Mouse (Mus musculus): ENCODE results near the gene Elp4.

Gene Elp4

DNA sequence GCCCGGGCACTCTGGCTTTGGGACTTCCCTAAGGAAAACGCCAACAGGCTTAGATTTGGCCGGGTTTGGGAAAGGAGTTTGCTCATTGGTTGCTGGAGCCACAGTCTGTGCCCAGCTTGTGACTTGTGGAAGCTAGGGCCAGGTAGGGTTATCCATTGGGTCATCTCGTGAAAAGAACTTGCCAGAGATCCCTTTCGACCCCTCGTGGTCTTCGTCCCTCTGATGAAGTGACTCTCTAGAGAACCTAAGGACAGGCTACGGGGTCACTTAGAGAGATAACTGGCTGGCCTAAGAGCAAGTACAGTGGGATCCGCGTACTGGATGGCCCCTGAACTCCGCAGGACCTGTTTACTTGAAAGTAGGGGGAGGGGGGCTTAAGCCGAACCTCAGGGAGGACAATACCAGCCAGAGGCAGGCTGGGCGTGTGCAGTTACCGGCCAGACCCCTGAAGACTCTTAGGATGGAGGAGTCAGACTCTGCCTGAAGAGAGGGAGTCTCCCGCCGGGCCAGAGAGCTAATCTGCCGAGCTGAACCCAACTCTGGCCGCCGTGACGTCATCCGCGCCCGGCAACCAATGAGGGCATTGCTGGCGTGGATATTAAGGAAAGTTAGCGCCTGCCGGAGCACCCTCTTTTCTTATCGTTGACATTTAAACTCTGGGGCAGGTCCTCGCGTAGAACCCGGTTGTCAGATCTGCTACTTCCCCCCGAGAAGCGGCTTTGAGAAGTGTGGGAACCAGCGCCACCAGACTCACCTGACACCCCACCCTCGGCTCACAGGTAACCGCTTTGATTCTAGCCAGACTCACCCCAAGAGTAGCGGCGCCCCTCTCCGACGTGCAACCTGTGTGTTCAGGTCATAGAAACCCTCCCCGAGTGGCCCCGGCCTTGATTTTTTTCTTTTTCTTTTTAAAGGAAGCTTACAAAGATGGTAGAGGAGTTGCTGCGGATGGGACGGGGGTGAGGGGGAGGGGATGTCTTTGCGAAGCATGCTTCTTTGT lies 235.8 kb downstream of the Elp4 start, which contains the start of gene Pax6:
TSS of gene Pax6 (plus strand) at position 630 of the 1,000 bp plus-strand sequence.
- DNase-seq: no peak

DNA sequence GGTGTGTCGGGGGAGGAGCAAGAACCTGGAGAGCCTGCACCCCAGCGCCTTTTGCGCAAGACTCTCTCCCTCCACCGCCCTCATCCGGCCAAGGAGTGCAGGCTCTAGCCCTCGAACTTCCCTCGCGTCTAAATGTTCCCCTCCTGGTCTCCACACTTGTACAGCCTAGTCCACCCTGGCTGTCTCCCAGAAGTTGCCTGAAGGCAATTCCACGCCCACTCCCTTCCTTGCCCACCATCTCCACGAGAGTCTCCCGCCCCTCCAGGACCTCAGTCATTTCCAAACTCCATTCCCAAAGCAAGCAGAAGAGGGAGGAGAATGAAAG lies 236.8 kb downstream of the Elp4 start:
- no peak for DNase-seq

DNA sequence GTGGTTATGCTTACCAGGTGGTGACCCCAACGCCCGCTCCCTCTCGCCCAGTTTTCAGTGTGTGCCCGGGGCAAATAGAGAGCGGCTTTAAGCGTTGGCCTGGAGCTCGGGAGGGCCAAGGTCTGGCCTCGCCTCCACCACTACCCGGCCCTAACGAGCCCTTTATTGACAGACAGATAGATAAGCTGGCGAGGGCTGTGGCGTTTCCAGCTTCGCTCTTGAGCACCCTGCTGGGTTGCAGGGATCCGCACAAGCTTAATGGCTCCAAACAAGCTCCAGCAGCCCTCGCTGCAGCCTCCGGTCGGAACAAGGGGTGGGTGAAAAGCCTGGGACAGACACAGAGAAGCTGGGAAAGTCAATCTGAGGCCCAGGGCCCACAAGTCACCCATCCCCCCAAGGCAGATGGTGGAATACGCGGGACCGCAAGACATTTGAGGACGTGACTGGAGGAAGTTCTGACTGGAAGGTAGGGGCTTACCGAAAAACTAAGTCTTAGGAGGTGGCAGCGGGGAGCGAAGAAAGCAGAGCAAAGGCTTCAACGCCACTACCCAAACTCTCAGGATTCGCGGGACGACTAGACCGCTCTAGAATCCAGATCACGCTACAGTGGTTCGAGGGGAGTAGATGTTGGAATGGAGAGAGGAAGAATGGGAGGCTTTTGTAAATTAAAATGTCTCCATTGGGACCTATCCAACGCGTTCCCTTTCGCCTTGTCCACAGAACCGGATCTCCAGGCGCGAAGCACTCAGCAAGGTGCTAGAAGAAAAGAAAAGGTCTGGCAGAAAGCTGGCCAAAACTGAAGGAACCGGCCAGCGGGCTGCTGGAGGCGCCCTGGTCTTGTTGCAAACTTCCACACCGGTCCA lies 237.4 kb downstream of the Elp4 start:
- no peak for DNase-seq

DNA sequence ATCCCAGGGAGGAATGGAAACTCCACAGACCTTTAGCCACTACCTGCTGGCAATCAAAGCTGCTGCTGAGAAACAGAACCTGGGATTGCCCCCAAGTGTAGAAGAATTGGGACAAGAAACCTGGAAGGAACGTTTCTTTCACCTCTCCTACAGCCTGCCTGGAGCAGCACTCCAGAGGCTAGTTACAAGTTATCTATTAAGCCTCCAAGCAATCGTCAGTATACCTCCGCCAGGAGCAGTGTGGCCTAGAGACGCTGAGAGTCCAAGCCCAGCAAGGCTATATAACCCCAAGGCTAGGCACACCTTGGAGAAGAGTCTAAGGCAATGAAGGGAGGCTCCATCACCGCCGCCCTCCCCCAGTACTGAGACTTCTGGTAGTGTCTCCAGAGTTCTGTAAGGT lies 238.0 kb downstream of the Elp4 start:
- DNase-seq: no peak

DNA sequence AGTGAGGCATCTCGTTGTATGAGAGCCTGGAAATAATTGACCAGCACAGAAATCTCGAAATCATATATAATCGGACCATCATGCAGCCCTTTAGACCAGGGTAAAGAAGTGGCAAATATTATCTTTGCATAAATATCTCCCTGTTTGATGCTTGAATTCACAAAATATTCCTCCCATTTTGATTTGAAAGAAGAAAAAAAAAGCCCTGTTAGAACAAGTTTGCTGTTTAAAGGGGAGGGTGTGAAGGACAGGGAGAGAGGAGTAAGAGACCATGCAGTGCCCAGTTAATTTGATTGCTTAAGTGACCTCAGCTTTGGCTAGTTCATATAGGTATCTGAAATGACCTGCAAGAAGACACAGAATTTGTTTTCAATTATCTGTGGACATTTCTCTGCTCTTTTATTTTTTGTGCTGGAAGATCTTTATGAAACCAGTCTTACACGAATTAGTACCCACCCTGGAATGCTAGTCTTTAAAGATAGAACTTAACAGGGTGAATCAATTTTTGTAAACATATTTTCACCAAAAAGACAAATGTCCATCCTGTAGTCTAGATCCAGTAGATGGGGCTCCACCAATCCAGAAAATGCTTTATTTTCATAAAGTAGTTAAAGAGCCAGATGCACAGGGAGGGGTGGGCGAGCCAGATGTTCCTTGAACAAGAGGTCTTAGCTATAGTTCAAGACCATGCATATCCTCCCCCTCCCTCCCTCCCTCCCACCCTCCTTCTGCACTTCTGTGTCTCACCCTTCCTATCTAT lies 238.7 kb downstream of the Elp4 start:
- no peak for DNase-seq

DNA sequence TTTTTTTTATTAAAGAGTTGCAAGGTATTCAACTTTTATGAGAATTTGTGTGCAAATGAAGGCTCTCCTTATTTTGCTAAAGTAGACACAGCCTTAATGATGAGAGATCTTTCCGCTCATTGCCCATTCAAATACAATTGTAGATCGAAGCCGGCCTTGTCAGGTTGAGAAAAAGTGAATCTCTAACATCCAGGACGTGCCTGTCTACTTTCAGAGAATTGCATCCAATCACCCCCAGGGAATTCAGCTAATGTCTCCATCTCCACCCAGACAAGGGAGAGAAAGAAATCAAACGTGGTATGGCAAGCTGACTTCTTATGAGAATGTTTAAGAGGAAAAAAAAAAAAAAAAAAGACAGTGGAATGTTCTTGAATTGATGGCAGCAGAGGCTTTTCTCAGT lies 239.4 kb downstream of the Elp4 start:
- no peak for DNase-seq

DNA sequence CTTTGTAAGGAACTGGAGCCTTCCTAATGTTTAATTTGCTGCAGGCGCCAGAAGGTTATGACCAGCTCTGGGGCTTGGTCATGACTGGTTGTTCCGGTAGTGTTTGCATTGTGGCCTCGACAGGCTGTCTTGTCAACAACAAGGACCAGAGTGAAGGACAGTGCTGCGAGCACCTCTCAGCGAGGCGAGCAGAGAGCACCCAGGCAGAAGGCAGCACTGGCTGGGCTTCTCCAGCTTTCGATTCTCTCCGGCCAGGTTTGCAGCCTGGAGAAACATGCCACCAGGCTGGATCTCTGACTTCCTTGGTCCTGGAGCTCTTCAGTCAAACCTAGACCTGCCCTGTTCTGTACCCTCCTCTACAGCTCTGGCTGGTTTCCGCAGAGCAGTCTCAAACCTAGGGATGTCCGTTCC lies 241.3 kb downstream of the Elp4 start:
- no peak for DNase-seq

DNA sequence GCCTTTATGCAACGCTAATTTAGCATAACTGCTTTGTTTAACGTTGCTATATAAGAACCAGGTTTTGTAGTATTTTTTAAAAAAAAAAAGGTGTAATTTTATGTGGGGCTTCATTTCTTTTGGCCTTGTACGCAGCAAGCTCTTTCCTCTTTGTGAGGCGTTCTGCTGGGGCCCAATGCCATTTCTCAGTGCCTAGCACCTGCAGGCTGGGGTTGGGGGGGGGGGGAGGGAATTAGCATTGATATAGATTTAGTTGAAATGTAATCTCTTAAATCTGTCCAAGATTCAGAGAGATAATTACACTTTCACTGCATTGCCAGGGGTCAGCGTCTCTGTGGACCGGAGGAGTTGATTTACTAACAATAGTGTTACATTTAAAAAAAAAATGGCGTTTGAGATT lies 241.8 kb downstream of the Elp4 start:
- DNase-seq: no peak

DNA sequence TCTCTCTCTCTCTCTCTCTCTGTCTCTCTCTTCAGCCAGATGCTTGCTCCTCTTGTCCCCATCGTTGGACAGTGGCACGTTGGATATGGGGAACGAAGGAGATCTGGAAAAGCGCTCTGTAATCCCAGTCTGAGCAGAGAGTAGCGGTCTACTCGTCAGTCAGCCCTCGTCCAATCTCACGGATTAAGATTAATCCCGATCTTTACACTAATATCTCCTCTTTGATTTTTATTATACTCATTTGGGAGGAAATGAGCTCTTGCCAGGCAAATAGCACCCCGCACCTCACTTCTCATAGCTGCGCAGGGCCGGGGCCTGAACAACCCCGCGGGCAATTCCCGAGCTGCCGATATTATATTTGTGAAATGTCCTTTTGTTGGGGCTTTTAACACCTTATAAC lies 242.2 kb downstream of the Elp4 start:
- no peak for DNase-seq

DNA sequence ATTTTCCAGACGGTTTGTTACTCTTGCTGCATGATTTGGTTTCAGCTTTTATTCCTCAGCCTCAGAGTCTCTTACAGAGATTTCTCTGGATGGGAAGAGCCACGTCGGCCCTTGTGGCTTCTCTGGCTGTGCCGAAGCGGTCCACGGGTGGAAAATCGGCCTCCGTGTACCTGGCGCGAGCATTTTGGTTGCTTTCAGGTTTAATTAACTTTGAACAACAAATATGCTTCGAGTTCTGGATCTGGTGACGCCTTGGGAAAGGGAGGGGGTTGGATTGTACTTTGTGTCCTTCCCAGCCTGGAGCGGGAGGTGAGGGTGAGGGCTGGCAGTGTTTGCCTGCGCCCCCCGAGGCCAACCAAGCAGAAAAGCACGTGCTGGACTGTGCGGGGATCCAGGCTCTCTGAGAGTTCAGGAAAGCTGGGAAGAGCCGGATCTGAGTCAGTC lies 242.7 kb downstream of the Elp4 start:
- no peak for DNase-seq

DNA sequence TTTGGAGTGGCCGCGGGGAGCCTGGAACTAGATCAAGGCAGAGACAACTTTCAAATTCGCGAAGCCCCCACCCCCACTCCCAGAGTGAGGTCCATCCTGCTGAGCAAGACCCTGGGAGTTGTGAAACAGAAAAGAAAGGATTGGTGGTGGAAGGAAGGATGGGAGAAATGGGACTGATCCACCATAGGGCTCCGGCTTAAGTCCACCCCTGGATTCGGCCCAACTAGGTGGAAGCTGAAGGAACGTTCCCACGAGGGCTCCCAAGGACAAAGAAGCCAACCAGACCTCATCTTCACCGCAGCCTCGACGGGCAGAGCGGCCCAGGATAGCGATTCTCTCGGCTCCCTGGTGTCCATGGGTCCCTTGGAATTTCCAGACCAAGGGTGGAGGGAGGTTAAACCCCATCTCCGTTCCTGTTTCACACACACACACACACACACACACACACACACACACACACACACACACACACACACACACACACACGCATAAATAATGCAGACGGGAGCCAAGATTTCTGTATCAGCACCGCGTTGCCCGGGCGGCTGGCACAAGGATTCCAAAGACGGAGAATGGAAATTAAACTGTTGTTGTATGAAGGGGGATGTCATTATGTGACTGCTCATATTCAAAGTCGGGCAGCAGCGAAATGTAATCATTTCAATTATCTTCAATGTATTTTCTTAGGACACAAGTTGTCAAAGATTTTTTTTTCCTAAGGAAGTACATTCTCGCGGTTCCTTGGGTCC lies 243.3 kb downstream of the Elp4 start:
- DNase-seq: no peak

DNA sequence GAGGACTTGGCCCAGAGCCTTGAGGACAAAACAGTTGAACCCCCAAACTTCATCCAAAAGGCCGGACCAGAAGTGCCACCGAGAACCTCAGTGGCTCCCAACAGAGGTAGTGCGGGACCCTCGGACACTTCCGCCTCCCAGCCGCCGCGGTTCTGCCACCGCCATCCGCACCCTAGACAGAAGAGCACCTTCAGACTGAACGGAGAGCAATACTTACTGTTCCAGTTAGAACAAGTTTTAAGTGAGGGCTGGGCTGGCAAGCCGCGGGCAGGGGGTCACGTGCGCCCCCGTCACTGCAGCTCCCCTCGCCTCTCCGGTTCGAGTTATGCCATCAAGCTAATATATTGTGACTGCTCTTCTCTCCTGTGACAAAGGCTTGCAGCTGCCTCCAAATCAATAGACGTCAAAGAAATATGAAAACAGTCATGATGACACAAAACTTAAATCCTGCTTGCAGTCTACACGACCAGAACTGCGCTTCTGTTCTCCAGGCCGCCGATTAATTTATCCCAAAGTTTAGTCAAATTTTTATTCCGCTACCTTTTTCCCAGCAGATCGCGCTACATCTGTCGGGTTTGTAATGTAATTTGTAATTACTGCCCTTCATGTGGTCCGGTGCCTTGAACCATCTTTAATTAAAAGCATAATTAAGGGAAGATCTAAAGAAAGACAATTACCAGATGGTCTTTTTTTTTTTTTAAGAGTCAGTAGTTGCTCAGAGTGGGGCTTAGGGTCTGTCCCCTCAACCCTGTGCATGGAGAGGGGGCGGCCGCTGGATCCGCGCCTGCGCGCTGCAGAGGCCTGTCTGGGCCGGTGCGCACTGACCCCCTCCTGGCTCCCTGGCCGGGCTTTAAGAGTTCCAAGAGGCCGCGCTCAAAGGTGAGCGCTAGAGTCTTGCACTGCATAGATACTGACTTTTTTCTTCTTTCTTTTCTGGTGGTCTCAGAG lies 244.2 kb downstream of the Elp4 start:
- DNase-seq: no peak

DNA sequence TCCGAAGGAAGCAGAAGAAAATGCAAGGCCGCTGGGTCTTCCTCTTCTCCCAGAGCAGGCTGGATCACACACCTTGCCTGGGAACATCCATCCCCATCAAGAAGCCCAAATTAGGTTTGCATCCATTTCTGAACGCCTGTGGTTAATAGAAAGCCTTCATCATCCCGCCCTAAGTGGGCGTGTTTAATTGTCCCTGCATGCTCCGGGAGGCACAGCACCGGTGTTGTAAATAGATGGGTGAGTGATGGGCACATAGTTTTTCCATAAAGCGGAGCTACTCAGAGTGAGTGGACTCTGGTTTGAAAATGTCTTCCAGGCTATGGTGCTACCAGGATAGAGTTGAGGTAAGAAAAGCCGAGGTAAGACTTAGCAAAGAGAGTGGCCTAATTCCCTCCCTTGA lies 245.0 kb downstream of the Elp4 start:
- DNase-seq: no peak

DNA sequence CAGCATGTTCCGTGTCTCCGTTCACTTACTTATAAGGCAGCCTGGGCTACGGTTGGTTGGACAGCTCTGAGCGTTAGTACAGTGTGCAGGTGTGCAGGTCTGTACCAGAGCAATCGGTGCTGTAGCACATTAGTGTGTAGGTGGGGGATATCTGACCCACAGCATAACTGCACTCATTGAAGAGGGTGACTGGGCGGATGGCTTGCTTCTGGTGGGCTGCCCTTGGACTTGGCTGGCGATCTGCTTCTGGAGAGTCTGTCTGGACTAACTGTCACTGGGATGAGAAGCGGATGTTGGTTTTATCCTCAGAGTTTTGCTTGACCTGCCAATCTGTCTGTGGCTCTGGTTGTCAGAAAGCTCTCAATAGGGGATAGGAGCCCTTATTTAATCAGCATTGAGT lies 247.9 kb downstream of the Elp4 start:
- DNase-seq: no peak
